Mouse (Mus musculus): ENCODE measurements around the gene Olfr1180.
"Not testable (repeated sequence)": the region's sequence is repeated elsewhere in the genome, so short reads cannot be mapped to it uniquely, and the experiment has no call there.

Olfr1180 gene

DNA sequence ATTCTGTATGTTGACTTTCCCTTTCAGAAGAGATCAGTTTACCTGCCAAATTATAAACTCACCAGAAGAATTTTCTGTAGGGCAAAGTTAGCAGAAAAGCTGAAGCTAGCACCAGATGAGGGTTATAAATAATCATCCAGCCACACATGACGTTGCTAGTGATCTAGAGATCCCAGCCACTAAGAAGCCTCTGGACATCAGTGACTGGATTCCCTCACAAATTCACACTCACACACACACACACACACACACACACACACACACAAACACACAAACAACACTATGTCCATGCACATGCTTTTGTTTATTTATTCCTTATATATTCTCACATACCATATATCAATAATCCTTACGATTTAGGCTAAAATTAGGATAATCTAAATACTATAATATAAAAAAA is at the start of gene Olfr1180:
Gene Olfr1180 (minus strand): TSS at position 101 of the 400 bp plus-strand sequence.
- DNase-seq (ENCODE audit: low spot score): no peak

DNA sequence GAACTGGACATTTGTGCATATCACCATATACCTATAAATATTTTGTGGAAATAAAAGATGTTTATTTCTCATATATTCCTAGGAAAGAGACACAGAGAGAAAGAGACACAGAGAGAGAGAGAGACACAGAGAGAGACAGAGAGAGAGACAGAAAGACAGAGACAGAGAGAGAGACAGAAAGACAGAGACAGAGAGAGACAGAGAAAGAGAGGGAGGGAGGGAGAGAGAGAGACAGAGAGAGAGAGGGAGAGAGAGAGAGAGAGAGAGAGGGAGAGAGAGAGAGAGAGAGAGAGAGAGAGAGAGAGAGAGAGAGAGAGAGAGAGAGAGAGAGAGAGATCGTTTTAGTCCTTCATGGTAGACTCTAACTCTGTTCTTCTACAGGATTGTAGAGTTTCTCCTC is 35.6 kb upstream of the Olfr1180 start, which contains the start of gene Olfr1183:
Gene Olfr1183 (plus strand): TSS at position 301 of the 400 bp plus-strand sequence.
- not testable (repeated sequence) for DNase-seq (ENCODE audit: low spot score)

DNA sequence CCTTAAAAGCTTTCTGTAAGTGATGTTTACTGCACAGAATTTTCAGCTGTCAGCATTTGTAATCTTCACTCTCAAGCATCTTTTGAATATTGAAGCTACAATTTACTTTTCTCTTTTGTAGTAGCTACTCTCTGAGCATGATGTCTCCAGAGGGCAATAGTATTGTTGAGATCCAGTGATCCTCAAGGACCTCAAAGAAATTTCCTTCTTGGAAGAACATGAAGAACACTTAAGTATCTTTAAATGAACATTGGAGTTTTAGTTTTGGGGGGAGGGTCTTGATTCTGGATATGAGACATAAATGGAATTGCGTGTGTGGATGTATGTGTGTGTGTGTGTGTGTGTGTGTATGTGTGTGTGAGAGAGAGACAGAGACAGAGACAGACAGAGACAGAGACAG is 30.1 kb upstream of the Olfr1180 start, which contains the start of gene Gm13757:
Gene Gm13757 (minus strand): TSS at position 101 of the 400 bp plus-strand sequence.
- DNase-seq (ENCODE audit: low spot score): no peak

DNA sequence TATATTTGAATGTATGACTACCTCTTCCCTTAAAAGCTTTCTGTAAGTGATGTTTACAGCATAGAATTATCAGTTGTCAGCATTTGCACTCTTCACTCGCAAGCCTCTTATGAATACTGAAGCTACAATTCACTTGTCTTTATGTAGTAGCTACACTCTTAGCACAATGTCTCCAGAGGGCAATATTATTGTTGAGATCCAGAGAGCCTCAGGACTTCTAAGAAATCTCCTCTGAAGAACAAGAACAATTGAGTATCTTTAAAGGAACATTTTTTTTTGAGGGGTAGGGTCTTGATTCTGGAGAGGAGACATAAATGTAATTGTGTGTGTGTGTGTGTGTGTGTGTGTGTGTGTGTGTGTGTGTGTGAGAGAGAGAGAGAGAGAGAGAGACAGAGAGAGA is 7.1 kb upstream of the Olfr1180 start, which contains the start of gene Olfr1181:
Gene Olfr1181 (minus strand): TSS at position 101 of the 400 bp plus-strand sequence.
- no peak for DNase-seq (ENCODE audit: low spot score)

DNA sequence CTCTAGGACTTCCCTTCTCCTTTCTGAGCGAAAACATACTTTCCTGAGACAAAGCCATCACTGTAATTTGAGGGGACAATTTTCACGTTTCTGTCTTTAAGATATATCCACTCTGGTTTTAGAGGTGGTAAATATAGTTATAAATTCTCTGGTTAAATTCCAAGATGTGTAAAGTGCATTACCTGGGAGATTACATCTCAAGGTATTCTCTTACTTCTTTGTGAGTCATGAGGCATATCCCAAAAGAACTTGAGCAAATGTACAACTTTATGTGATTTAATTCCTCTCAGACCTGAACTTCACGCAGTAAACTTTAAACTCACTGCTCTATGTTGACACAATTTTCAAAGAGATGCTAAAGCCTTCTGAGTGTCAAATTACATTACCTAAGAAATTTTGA is 12.6 kb downstream of the Olfr1180 start, which contains the start of gene Olfr1179:
Gene Olfr1179 (minus strand): TSS at position 101 of the 400 bp plus-strand sequence.
- no peak for DNase-seq (ENCODE audit: low spot score)

DNA sequence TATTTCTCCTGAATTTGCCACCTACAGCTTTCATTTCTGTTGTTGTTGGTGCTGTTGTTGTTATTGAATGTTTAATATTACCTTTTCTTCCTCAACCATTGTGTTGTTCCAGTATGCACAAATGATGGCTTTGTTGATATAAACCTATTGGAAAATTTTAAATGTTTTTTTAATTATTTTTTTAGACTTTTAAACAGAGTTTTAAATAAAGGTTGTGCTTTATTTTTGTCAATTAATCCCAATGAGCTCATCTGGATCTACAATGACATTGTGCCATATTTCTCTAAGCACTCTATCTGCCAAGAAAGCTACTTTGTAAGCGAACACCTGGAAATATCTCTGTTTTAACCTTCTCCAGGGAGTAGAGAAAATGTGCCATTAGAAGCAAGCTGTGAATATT is 32.2 kb downstream of the Olfr1180 start, which contains the start of gene Olfr1178:
Gene Olfr1178 (plus strand): TSS at position 301 of the 400 bp plus-strand sequence.
- DNase-seq (ENCODE audit: low spot score): no peak

Measured in retina, embryonic 14.5 days (tissue).